Mouse (Mus musculus) erythroblast, embryonic 14.5 days (primary cell): ENCODE measurements around the gene Emsy.

Experiments
- GATA1 ChIP-seq: IDR thresholded peaks from 2 replicates; pipeline ENCODE4 v1.6.1; 2012; ENCODE audit warnings: low read length, inconsistent platforms, mixed read lengths
- TAL1 ChIP-seq: IDR thresholded peaks from 3 replicates; pipeline ENCODE4 v1.6.1; 2012; ENCODE audit warnings: low read length, inconsistent platforms, mixed read lengths

DNA sequence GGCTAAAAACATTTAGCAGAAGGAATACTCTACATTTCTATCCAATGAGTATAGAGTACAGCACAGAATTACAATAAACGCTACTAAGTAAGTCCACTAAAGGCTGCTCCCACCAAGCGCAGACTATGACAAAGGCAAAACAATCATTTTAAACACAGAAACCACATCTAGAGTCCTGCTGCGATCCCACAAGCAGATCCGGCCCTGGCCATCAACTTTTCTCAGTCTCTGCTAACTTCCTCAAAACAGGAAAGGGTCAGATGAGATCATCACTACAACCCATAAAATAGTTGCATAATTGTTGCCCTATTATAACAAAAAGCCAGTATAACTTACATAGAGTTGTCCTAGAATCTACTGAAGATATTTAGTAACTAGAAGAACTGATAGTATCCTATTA lies 54.9 kb downstream of the Emsy start:
- TF ChIP-seq GATA1 (no peak), TAL1 (no peak)
